Mouse (Mus musculus) testis, adult 2 months (tissue): ENCODE results near the gene Ankle1. TPM values are rescaled to one million over a fixed set of nuclear protein-coding genes. Genes with fewer than 3 reads are reported as not detected.

ENCODE experiments used
- H3K27ac ChIP-seq: fragments of 200-500 bp; 2 replicates; pipeline ENCODE4 v1.5.1; 2012; ENCODE audit warnings: low read depth, low read length; ENCODE audit not compliant: control insufficient read depth, insufficient read depth
- H3K27me3 ChIP-seq: fragments of 200-500 bp; 2 replicates; pipeline ENCODE4 v1.6.1; 2012; ENCODE audit warnings: mild to moderate bottlenecking, low read length, moderate library complexity; ENCODE audit not compliant: control insufficient read depth, insufficient read depth
- H3K36me3 ChIP-seq: fragments of 200-500 bp; 2 replicates; pipeline ENCODE4 v1.6.1; 2012; ENCODE audit warnings: mild to moderate bottlenecking, low read length; ENCODE audit not compliant: control insufficient read depth, insufficient read depth
- H3K4me1 ChIP-seq: fragments of 200-500 bp; 2 replicates; pipeline ENCODE4 v1.6.1; 2012; ENCODE audit warnings: low read length; ENCODE audit not compliant: control insufficient read depth, insufficient read depth
- H3K4me3 ChIP-seq: fragments of 200-500 bp; 2 replicates; pipeline ENCODE4 v1.5.1; 2012; ENCODE audit warnings: low read depth, mild to moderate bottlenecking, low read length, moderate library complexity, mixed read lengths; ENCODE audit not compliant: control insufficient read depth
- CTCF ChIP-seq: fragments of 200-500 bp; IDR thresholded peaks from 2 replicates; pipeline ENCODE4 v1.5.1; 2012; ENCODE audit warnings: low read depth, mild to moderate bottlenecking, inconsistent platforms, low read length, moderate library complexity; ENCODE audit not compliant: control insufficient read depth, insufficient read depth, insufficient replicate concordance
- POLR2A ChIP-seq: fragments of 200-500 bp; IDR thresholded peaks from 2 replicates; pipeline ENCODE4 v1.6.1; 2012; ENCODE audit warnings: low read depth, mild to moderate bottlenecking, inconsistent platforms, low read length, moderate library complexity; ENCODE audit not compliant: control insufficient read depth
- polyA plus RNA-seq: library from polyadenylated mRNA; depleted of rRNA; stranded (reverse); fragments of >200 nt; gene quantifications from 2 replicates; pipeline ENCODE4 v1.2.3, GENCODE M21; 2012

Ankle1 gene
- polyA plus RNA-seq, 1 experiment, result 2.3 TPM

GRCm38 (mm10) chr8:71379008-71379407 is 26.8 kb upstream of the Ankle1 start:
- Histone ChIP-seq H3K4me1 (peaks cover 23% of the 10 kb centered on the region), H3K4me3 (no peak overlapping the region), H3K27ac (no peak overlapping the region), H3K36me3 (no peaks in the 10 kb centered on the region), H3K27me3 (no peaks in the 10 kb centered on the region)
- TF ChIP-seq CTCF (no peak), POLR2A (no peak)

GRCm38 (mm10) chr8:71379512-71380075 is 26.2 kb upstream of the Ankle1 start:
- peaks cover 23% of the 10 kb centered on the region for H3K4me1 ChIP-seq
- H3K36me3 ChIP-seq, result no peaks in the 10 kb centered on the region
- no peak for TF ChIP-seq CTCF
- TF ChIP-seq POLR2A, result no peak
- no peak overlapping the region for H3K4me3 ChIP-seq
- H3K27ac ChIP-seq, result no peak overlapping the region
- H3K27me3 ChIP-seq, result no peaks in the 10 kb centered on the region

- H3K36me3 ChIP-seq, result no peaks in the 10 kb centered on the region
- peaks cover 23% of the 10 kb centered on the region for H3K4me1 ChIP-seq
- no peaks in the 10 kb centered on the region for H3K27me3 ChIP-seq
- TF ChIP-seq CTCF (no peak), POLR2A (no peak)
- H3K4me3 ChIP-seq, result peak overlapping the region; percentile 71
- no peak overlapping the region for H3K27ac ChIP-seq
These were observed 25.3 kb upstream of the Ankle1 start for GRCm38 (mm10) chr8:71380178-71381171.

GRCm38 (mm10) chr8:71381421-71381970 is 24.3 kb upstream of the Ankle1 start, which contains the start of gene Nr2f6:
Nr2f6 (minus strand) TSS chr8:71381960.
- H3K36me3 ChIP-seq, result no peaks in the 10 kb centered on the region
- peaks cover 15% of the 10 kb centered on the region for H3K4me1 ChIP-seq
- H3K27ac ChIP-seq, result peak within 1 kb of the TSS; percentile 86
- H3K27me3 ChIP-seq, result no peaks in the 10 kb centered on the region
- TF ChIP-seq POLR2A, result 0 out of 2 replicates have a peak, but pooled peaks have one; percentile 2
- no peak for TF ChIP-seq CTCF
- H3K4me3 ChIP-seq, result peak within 1 kb of the TSS; percentile 82

- H3K36me3 ChIP-seq, result no peaks in the 10 kb centered on the region
- H3K27me3 ChIP-seq, result no peaks in the 10 kb centered on the region
- TF ChIP-seq POLR2A (no peak), CTCF (no peak)
- peak overlapping the region; percentile 82 for H3K4me3 ChIP-seq
- peak overlapping the region; percentile 86 for H3K27ac ChIP-seq
- H3K4me1 ChIP-seq, result peaks cover 15% of the 10 kb centered on the region
These were observed 23.5 kb upstream of the Ankle1 start for GRCm38 (mm10) chr8:71381971-71382961.

GRCm38 (mm10) chr8:71383396-71383795 is 22.4 kb upstream of the Ankle1 start:
- H3K4me1 ChIP-seq, result peaks cover 15% of the 10 kb centered on the region
- H3K4me3 ChIP-seq, result no peak overlapping the region
- H3K36me3 ChIP-seq, result no peaks in the 10 kb centered on the region
- no peaks in the 10 kb centered on the region for H3K27me3 ChIP-seq
- TF ChIP-seq CTCF (no peak), POLR2A (no peak)
- H3K27ac ChIP-seq, result no peak overlapping the region
